Mouse (Mus musculus) right cerebral cortex, adult 2 months (tissue): Measurements from ENCODE around the gene Cnpy2.
A peak's percentile ranks its signal among the peaks of the same experiment; 100 is the strongest.

Experiments used
- DNase-seq, 2 experiments: peaks; one replicate each; pipeline ENCODE4 v3.0.0; 2021 to 2022; ENCODE audit warnings: low spot score in 2 of 2

The Cnpy2 gene

DNA sequence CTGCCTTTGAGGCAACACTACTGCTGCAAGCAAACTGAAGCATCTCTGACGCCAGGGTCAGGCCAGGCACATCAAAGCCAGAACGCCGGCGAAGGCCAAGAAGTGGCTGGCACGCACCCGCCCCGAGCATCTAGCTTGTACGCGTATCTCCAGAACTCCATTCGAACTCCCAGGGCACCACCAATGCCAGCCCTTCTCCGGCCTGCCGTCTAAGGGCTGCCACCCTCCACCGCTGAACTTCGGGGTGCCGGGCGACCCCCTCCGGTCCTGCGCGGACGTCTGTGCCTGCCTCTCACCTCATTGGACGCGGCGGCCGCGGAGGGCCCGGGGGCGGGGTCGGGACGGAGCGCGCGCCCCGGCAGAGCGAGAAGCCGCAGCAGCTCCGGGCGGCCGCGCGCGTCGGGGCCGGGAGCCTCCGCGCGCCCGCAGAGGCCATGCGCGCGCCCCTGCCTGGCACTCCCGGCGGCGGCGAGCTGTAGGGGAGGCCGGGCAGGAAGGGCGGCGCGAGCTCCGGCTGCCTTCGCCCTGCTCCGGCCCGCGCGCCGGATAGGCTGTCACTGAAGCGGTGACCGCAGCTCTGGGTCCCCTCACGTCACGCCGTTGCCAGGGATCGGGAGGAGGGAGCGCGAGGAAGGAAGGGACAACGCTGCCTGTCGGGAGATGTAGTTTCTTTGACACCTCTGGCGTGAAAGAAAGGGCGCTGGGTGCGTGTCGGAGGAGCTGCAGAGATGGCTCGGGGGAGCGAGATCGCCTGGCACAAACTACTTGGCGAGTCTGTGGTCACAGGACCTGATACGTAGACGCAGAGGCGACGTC, 46.4 kb downstream of the Cnpy2 start, which contains the start of gene Coq10a:
Gene Coq10a, minus strand, starts transcription at position 596 of the 816 bp plus-strand sequence.
- DNase-seq = peak; percentile 91 to 94

- DNase-seq = no peak
Observed at GRCm38 (mm10) chr10:128369218-128369543, 46.9 kb downstream of the Cnpy2 start.

- DNase-seq = no peak
Observed at GRCm38 (mm10) chr10:128369599-128369998, 47.3 kb downstream of the Cnpy2 start.

DNA sequence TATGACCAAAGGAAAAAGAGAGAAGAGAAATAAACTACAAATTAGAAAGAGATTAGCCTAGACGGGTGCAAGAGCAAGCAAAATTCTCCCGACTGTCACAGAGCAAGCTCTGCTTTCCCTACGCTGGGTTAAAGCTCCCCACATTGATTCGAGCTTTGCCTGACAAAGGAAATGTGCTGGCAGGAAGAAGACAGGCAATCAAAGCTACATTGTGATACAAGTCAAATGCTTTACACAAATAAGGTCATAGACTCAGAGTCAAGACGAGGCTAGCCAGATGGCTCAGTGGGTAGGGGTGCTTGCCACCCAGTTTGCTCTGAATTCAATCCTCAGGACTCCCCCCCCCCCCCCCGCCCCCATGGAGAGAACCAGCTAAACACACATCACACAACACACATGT, 47.8 kb downstream of the Cnpy2 start:
- no peak for DNase-seq

GRCm38 (mm10) chr10:128370601-128371000, 48.3 kb downstream of the Cnpy2 start:
- DNase-seq = no peak

- no peak for DNase-seq
Observed at GRCm38 (mm10) chr10:128372142-128372541, 49.9 kb downstream of the Cnpy2 start.

DNA sequence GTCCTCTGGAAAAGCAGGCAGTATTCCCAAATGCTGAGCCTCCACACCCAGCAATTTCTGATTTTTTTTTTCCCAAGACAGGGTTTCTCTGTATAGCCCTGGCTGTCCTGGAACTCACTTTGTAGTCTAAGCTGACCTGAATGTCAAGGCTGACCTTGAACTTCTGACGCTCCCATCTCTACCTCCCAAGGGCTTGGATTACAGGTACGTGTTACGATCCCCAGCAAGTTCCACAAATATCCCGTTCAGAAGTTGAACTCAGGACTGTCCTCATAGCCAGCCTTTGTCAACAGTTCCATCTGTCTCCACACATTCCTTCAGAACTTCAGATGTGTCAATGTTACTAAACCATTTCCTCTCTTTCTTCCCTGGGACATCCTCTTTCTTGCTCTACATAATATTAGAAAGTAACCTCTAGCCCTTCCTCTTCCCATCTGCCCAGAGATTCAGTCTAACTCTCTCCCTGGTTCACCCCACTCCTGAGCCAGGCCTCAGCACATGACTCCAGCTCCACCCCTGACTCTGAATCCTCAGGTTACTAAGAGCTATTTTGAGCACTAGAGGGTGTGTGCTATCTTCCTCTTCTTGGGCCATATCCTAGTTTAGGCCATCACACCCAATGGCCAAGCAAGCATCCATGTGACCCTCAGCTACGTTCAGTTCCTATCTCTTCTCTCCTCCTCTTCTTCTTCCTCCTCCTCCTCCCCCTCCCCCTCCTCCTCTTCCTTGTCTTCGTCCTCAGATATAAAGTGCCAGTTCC, 50.9 kb downstream of the Cnpy2 start:
- no peak for DNase-seq

DNA sequence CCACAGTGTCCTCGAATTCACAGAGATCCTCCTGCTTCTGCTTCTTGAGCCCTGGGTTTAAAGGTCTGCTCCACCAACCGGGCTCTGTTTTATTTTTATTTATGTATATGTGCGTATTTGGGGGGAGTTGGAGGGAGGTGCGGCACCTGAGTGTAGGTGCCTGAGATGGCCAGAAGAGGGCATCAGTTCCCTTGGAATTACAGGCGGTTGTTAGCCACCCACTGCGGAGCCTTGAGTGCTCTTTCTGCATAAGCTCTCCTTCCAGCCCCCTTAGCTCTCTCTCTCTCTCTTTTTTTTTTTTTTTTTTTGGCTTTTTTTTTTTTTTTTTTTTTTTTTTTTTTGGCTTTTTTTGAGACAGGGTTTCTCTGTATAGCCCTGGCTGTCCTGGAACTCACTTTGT, 52.1 kb downstream of the Cnpy2 start:
- DNase-seq = no peak

DNA sequence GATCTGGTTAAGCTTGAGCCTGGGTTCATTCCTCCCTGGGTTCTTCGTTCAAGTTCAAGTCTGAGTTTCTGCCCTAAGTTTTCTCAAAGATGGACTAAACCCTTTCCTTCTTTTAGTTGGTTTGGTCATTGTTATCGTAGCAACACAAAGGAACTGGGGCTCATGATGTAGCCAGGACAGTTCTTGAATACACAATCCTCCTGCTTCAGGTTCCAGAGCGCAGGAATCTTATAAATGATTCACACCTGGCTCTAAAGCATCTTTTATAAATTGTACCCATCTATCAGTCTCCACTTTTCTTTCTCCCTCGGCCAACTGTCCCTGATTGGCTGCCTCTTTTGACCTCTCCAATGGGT, 53.8 kb downstream of the Cnpy2 start:
- no peak for DNase-seq

DNA sequence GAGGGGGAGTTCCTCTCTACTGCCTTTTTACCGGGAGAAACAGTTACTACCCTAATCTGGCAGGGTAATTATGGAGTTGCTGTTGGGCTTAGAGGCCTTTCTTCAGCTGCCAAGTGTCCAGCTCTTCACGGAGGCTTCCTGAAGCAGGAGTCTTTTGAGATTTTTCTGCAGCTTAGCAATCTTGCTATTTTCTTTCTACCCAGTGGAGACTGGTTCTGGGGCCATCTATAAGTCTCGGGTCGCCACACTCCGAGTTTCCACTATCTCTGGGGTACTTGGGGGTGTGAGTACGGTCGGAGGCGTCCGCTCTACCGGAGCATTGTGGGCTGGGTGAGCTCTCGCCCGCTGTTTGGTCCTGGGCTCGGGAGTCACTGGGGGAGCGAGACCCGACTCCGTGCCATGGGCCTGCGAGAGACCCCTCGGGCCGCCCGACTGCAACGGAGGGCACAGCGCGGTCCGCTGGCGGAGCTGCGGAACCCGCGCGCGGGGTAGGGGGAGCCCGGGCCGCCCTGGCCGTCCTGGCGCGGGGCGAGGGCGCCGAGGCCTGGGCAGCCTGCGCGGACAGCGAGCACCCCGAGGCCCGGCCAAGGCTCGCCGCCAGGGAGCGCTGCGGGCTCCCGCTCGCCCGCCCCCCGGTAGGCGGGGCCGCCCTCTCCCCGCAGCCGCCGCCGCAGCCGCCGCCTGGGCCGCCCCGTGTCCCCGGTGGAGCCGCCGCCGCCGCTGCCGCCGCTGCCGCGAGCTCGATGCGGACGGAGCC, 54.4 kb downstream of the Cnpy2 start, which contains the start of gene Ankrd52:
Gene Ankrd52, plus strand, starts transcription at position 661 of the 757 bp plus-strand sequence.
- peak; percentile 65 to 79 for DNase-seq
